In the genomic region with DNA sequence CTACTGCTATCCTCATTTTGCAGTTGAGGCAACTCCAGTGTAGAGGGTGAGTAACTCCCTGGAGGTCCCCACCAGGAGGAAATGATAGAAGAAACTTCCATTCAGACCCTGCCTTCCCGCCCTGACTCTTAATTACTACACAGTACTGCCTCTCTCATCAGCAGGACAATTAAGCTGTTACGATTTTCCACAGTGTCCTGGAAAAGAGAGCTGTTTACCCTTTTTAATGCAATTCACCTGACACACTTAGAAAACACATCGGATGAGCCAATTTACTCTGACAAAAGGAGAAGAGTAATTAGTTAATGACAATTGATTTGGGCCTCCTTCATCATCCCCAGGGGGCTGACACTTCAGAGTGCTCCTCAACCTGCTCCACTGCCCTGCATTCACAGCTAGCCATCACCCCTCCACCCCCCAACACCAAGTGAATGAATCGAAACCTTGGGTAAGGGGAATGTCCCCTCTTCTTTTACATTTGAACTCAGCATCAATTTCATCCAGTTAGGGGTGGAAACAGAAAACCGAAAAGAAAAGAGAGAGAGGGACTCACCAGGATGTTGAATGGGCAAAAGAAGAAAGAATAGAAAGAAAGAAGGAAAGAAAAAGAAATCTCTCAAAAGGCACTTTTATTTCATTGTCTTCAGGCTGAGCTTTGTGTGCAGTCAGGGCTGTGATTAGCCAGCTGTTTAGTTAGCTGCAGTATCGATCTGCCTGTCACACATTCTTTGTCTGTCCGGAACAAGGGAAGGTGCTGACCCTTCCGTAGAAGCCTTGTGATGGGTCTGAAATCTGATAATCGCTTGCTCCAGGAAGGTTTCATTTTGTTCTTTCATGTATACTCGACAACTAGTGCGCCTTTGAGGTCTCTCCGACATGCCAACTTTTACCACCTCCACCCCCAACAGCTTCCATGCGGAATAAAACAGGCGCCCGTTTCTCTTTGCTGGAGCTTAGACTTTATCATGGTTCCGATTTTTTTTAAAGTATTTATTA, we compare ENCODE assay signal across 8 mouse cellular contexts.
DNase-seq lines count a peak whose midpoint lies in the region; ATAC-seq and TF ChIP-seq lines count a peak whose summit lies in the region.

No protein-coding gene starts in this region.

- H3K9ac ChIP-seq in hindbrain, embryonic 12.5 days, result 0 out of 2 replicates have a peak overlapping the region, but pooled peaks have one; percentile 35
- peak overlapping the region; percentile 36 for H3K9ac ChIP-seq in midbrain, embryonic 13.5 days (replicated peaks)

- TF ChIP-seq CTCF in gastrocnemius, adult 2 months (IDR thresholded peaks at IDR 0.05), result no peak

- H3K9me3 ChIP-seq in hindbrain, embryonic 12.5 days (replicated peaks), result no peaks in the 10 kb centered on the region
- no peaks in the 10 kb centered on the region for H3K9me3 ChIP-seq in midbrain, embryonic 13.5 days

- H3K27ac ChIP-seq in gastrocnemius, adult 2 months, result no peak overlapping the region
- H3K27ac ChIP-seq in hindbrain, embryonic 12.5 days, result peak overlapping the region; percentile 40; the same call in 1 of the 2 replicates
- peak overlapping the region; percentile 35 for H3K27ac ChIP-seq in midbrain, embryonic 13.5 days

- peak overlapping the region; percentile 53 for H3K4me2 ChIP-seq in hindbrain, embryonic 12.5 days (replicated peaks)
- peak overlapping the region; percentile 49 for H3K4me2 ChIP-seq in midbrain, embryonic 13.5 days (replicated peaks)

- WGBS in hindbrain, embryonic 12.5 days, result 4% methylated on average over 16 of the region's 16 CpGs
- 2% methylated on average over 16 of the region's 16 CpGs for WGBS in midbrain, embryonic 13.5 days

- no peaks in the 10 kb centered on the region for H3K36me3 ChIP-seq in hindbrain, embryonic 12.5 days
- no peaks in the 10 kb centered on the region for H3K36me3 ChIP-seq in midbrain, embryonic 13.5 days

- H3K27me3 ChIP-seq in hindbrain, embryonic 12.5 days, result 0 out of 2 replicates have a peak, but pooled peaks cover 6% of the 10 kb centered on the region
- H3K27me3 ChIP-seq in midbrain, embryonic 13.5 days, result 0 out of 2 replicates have a peak, but pooled peaks cover 9% of the 10 kb centered on the region

- H3K4me3 ChIP-seq in gastrocnemius, adult 2 months, result peak overlapping the region; percentile 24
- H3K4me3 ChIP-seq in hindbrain, embryonic 12.5 days, result peak overlapping the region; percentile 30
- H3K4me3 ChIP-seq in midbrain, embryonic 13.5 days (replicated peaks), result peak overlapping the region; percentile 31

- intact Hi-C loops in gastrocnemius, adult 2 months (cut with DNase I), result no loop called here

- no peak for DNase-seq in gastrocnemius, adult 2 months
- no peak for DNase-seq in gastrocnemius, postnatal 25 days
- peak; percentile 15 for DNase-seq in brain, adult 2 months (ENCODE audit: low read depth, low spot score)
- DNase-seq in cerebellum, postnatal 25 days, result no peak
- DNase-seq in ovary, adult 18-20 months (ENCODE audit: low spot score), result no peak
- DNase-seq in layer of hippocampus, postnatal 14 days (ENCODE audit: low spot score in 2 of 2), result no peak

- peak; percentile 80 for ATAC-seq in hindbrain, embryonic 12.5 days (ENCODE audit: low FRiP score)
- peak; percentile 84 for ATAC-seq in midbrain, embryonic 13.5 days

- H3K4me1 ChIP-seq in hindbrain, embryonic 12.5 days, result peaks cover 16% of the 10 kb centered on the region
- peaks cover 28% of the 10 kb centered on the region for H3K4me1 ChIP-seq in midbrain, embryonic 13.5 days (replicated peaks)
